Mouse (Mus musculus) G1E (cell line): ENCODE data around the gene Cyp2c29.

Experiments used
- CTCF ChIP-seq: IDR thresholded peaks from 2 replicates; pipeline ENCODE4 v1.5.1; 2012; ENCODE audit warnings: low read depth, low read length, inconsistent platforms, mixed read lengths
- GATA1 ChIP-seq: IDR thresholded peaks from 2 replicates; pipeline ENCODE4 v1.6.1; 2012; ENCODE audit warnings: borderline replicate concordance, low read length, inconsistent platforms, mixed read lengths
- POLR2AphosphoS5 ChIP-seq: IDR thresholded peaks from 2 replicates; pipeline ENCODE4 v1.6.1; 2012; ENCODE audit warnings: low read depth, low read length, inconsistent platforms; ENCODE audit not compliant: insufficient replicate concordance

- TF ChIP-seq CTCF: no peak
- TF ChIP-seq GATA1: no peak
- no peak for TF ChIP-seq POLR2AphosphoS5
These were observed 16.4 kb downstream of the Cyp2c29 start for GRCm38 (mm10) chr19:39285637-39286036.
